Mouse (Mus musculus) kidney, adult 2 months (tissue): ENCODE data around the gene Nphs1. TPM values are rescaled to one million over a fixed set of nuclear protein-coding genes. Genes with fewer than 3 reads are reported as not detected.
A peak's percentile ranks its signal among the peaks of the same experiment; 100 is the strongest.

Experiments used
- DNase-seq: peaks from one replicate; pipeline ENCODE4 v3.0.0; 2021
- H3K27ac ChIP-seq: fragments of 200-500 bp; 2 replicates; pipeline ENCODE4 v1.5.1; 2012; ENCODE audit warnings: low read depth, low read length, control low read depth, inconsistent platforms; ENCODE audit not compliant: insufficient read depth
- H3K27me3 ChIP-seq: fragments of 200-500 bp; replicated peaks from 2 replicates; pipeline ENCODE4 v1.6.1; 2012; ENCODE audit warnings: mild to moderate bottlenecking, moderate library complexity, low read length, inconsistent platforms; ENCODE audit not compliant: control insufficient read depth, insufficient read depth
- H3K36me3 ChIP-seq: fragments of 200-500 bp; 2 replicates; pipeline ENCODE4 v1.6.1; 2012; ENCODE audit warnings: mild to moderate bottlenecking, moderate library complexity, low read length, inconsistent platforms; ENCODE audit not compliant: control insufficient read depth, insufficient read depth
- H3K4me1 ChIP-seq: fragments of 200-500 bp; 2 replicates; pipeline ENCODE4 v1.6.1; 2011; ENCODE audit warnings: low read length; ENCODE audit not compliant: control insufficient read depth, insufficient read depth
- H3K4me3 ChIP-seq: fragments of 200-500 bp; 2 replicates; pipeline ENCODE4 v1.5.1; 2011; ENCODE audit warnings: mild to moderate bottlenecking, low read depth, low read length, control low read depth; ENCODE audit not compliant: insufficient read depth
- CTCF ChIP-seq: fragments of 200-500 bp; conservative IDR thresholded peaks from 2 replicates; pipeline ENCODE4 v1.5.1; 2011; ENCODE audit warnings: low read depth, mild to moderate bottlenecking, control low read depth, low read length, moderate library complexity, mixed read lengths; ENCODE audit not compliant: insufficient read depth, insufficient read length
- POLR2A ChIP-seq: fragments of 200-500 bp; IDR thresholded peaks from one replicate; pipeline ENCODE4 v1.6.1; 2011; ENCODE audit warnings: low read depth, low read length, control low read depth
- WGBS: fragments of 180-500 bp; shearing (Covaris S2); methylation state at CpG from one replicate; pipeline ENCODE4 v1.1.7; 2018; 5-methylcytosine and 5-hydroxymethylcytosine counted together
- polyA plus RNA-seq: library from polyadenylated mRNA; depleted of rRNA; stranded (reverse); fragments of >200 nt; gene quantifications from 2 replicates; pipeline ENCODE4 v1.2.3, GENCODE M21; 2012

Gene Nphs1
- polyA plus RNA-seq, 1 experiment: 39.9 TPM

DNA sequence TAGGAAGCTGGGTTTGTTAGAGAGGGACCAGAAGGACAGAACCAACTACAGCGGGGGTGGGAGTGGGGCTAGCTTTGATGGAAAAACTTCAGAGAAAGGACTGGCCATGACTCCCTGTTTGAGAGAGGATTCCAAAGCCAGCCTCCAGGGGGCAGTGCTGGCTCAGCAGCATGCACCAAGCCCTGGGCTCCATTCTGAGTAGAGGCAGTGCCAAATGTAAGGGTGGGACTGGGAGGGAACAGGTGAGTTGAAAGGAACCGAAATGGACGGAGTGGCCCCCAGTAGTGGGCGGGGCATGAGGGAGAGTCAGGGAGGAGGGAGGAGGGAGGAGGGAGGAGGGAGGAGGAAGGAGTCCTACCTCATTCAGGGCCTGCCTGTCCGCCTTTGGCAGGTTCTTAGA is 17.4 kb upstream of the Nphs1 start:
- H3K4me1 ChIP-seq: no peaks in the 10 kb centered on the region
- H3K27ac ChIP-seq: no peak overlapping the region
- 18% methylated on average over 5 of the region's 5 CpGs for WGBS
- TF ChIP-seq CTCF (peak; percentile 76), POLR2A (no peak)
- H3K27me3 ChIP-seq: no peaks in the 10 kb centered on the region
- H3K4me3 ChIP-seq: no peak overlapping the region
- no peaks in the 10 kb centered on the region for H3K36me3 ChIP-seq
- DNase-seq: peak; percentile 35

DNA sequence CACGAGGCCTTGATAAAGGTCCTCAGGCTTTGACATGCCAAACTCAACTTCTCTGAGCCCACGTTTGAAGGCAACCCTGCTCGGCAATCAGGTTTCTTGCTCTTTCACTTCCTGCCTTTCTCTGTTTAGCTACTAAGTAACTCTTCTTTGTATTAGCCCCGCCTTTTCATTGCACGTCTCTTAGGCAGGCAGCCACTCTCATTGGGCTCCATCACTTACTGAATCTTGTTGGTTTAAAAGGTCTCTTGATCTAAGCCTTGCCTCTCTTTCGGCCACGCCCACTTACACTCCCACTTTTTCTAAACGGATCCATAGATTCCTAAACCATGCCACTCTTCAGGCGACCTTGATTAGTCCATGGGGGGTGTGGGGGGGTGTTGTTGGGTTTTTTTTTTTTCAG is 14.4 kb upstream of the Nphs1 start:
- TF ChIP-seq CTCF (no peak), POLR2A (no peak)
- DNase-seq: no peak
- H3K27ac ChIP-seq: no peak overlapping the region
- H3K4me1 ChIP-seq: no peaks in the 10 kb centered on the region
- WGBS: 27% methylated on average over 9 of the region's 9 CpGs
- no peaks in the 10 kb centered on the region for H3K27me3 ChIP-seq
- no peak overlapping the region for H3K4me3 ChIP-seq
- no peaks in the 10 kb centered on the region for H3K36me3 ChIP-seq

DNA sequence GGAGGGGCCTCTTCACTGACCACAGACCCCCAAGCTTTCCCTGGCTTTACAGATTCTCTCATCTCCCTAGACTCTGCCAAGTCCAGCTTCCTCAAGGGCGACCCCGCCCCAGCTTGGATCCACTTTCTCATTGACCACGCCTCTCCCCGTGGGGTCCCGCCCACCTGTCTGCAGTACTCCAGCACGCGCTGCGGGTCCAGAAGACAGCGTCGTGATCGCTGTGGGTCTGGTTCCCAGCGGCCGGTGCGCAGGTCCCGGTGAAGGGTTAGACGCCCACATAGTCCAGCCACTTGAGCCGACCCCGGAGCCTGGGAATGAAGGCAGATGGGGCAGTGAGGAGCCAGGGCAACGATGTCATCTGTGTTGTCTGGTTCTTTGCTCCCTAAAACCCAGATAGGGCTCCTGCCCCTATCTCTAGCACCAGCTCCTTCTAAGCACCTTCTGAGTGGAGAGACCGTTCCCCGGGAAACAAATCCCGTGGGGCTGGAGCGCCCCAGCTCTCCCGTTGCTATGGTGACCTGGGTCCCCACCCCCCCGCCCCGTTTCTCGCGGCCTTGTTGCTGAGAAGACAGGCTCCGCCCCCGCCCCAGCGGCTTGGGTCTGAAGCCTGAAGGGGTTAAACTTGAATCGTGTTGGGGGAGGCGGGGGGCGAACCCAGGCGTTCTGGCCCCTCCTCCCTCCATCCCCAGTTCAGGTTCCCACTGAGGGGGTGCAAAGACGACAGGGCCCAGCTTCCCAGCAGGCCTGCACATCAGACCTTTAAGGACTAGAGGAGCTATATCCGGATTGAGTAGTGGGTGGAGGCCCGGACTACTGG is 13.8 kb upstream of the Nphs1 start:
- H3K36me3 ChIP-seq: no peaks in the 10 kb centered on the region
- no peak for DNase-seq
- H3K4me1 ChIP-seq: no peaks in the 10 kb centered on the region
- WGBS: 2% methylated on average over 38 of the region's 38 CpGs
- no peak for TF ChIP-seq CTCF
- TF ChIP-seq POLR2A: no peak
- H3K27ac ChIP-seq: no peak overlapping the region
- H3K4me3 ChIP-seq: peak overlapping the region; percentile 47; the same call in 1 of the 2 replicates
- H3K27me3 ChIP-seq: no peaks in the 10 kb centered on the region

DNA sequence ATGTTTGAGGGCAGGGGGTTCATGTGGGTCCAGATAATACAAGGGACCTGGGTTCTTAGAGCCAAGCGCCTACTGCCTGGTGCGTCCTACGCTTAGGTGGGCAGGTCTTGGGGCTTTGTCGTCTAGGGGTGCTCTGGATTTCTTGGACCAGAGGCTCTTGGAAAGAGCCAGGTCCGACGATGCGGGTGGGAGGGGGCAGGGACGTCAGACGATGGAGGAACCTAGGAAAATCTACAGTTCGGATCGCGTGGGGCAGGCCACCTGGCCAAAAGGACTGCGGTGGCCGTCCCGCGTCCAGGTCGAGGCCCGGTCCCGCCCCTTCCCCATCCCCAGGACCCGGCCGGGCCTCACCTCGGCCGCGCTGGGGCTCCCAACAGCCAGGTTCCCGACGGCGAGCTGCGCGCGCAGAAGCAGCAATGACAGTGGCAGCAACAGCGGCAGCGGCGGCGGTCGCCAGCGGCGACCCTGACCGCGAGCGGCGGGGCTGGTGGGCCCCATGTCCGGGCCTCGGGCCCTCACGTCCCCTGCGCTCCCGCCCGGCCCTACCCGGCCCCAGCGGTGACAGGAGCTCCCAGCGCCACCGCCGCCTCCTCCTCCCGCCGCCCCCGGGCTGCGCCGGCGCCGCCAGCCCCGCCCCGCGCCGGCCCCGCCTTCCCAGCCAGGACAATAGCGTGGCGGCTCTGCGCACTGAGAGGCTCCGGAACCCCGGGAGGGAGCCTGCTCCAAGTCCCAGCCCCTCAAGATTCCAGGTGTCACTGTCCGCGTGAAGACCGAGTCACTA is 13.0 kb upstream of the Nphs1 start, which contains the start of gene Aplp1:
Gene Aplp1, minus strand, starts transcription at position 565 of the 781 bp plus-strand sequence.
- TF ChIP-seq CTCF: no peak
- TF ChIP-seq POLR2A: no peak
- H3K4me1 ChIP-seq: no peaks in the 10 kb centered on the region
- WGBS: under 1% methylated on average over 70 of the region's 72 CpGs

DNA sequence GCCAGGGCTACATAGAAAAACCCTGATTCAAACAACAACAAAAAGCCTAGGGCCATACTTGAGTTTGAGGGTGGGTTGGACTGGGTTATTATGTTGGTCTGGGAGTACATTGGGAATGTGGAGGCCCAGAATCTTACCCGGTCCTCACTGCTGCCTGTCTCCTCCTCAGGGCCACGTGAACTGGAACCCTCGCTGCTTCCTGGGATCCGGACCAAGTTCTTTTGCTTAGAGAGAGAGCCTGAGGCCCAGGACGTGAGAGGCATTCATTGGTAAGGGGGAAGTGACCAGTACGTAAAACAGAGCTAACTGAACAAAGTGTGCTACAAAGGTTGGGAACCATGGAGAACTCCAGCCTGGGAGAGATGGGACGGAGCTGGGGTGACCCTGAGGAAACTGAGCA is 7.9 kb upstream of the Nphs1 start:
- no peaks in the 10 kb centered on the region for H3K36me3 ChIP-seq
- no peak for DNase-seq
- 72% methylated on average over 7 of the region's 7 CpGs for WGBS
- no peak for TF ChIP-seq POLR2A
- TF ChIP-seq CTCF: no peak
- H3K4me3 ChIP-seq: no peak overlapping the region
- no peaks in the 10 kb centered on the region for H3K4me1 ChIP-seq
- no peaks in the 10 kb centered on the region; the same call in 1 of the 2 replicates for H3K27me3 ChIP-seq
- H3K27ac ChIP-seq: no peak overlapping the region

More for the DNA sequence above, 13.0 kb upstream of the Nphs1 start, which contains the start of gene Aplp1:
- Histone ChIP-seq H3K27me3 (no peaks in the 10 kb centered on the region), H3K36me3 (no peaks in the 10 kb centered on the region), H3K27ac (no peak within 1 kb of the TSS), H3K4me3 (peak within 1 kb of the TSS; percentile 47)
- DNase-seq: peak; percentile 65

DNA sequence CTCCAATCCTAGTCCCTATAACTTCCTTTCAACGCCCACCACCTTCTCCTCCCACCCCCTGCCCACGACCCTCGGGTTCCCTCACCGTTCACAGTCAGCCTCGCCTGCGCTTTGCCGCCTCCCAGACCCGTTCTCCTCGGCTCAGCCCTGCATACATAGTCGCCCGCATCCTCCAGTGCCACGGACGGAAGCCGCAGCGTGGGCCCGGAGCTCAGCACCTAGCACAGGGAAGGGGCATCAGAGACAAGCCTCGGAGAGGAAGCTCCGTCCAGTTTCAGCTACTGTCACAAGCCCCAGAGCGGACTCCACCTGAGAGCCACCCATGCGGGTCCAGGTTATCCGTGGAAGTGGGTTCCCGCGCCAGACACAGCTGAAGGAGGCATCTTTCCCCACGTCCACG is 4.8 kb upstream of the Nphs1 start:
- no peaks in the 10 kb centered on the region for H3K4me1 ChIP-seq
- no peak for DNase-seq
- WGBS: 13% methylated on average over 25 of the region's 25 CpGs
- H3K27ac ChIP-seq: no peak overlapping the region
- H3K4me3 ChIP-seq: no peak overlapping the region
- peaks cover 2% of the 10 kb centered on the region; the same call in 1 of the 2 replicates for H3K27me3 ChIP-seq
- no peaks in the 10 kb centered on the region for H3K36me3 ChIP-seq
- no peak for TF ChIP-seq POLR2A
- no peak for TF ChIP-seq CTCF

DNA sequence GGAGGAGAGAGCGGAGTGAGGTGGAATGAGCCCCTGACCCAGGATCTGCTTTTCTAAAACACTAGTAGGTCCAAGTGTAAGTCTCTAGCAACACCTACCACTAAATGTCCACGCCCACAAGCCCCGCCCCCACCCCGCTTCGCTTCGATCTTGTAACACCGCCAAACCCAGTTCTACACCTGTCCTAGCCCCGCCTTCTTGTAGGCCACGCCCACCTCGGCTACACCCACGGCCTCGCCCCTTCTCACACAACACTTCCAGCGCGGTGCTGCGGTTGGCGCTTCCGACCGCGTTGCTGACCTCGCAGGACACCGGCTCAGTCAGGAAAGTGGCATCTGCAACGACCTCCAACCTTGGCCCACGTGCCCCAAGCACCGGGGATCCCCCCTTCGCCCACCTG is 4.3 kb upstream of the Nphs1 start:
- 2% methylated on average over 25 of the region's 25 CpGs for WGBS
- Histone ChIP-seq H3K4me1 (no peaks in the 10 kb centered on the region), H3K27me3 (peaks cover 2% of the 10 kb centered on the region; the same call in 1 of the 2 replicates), H3K4me3 (no peak overlapping the region), H3K27ac (no peak overlapping the region), H3K36me3 (no peaks in the 10 kb centered on the region)
- DNase-seq: peak; percentile 62
- TF ChIP-seq POLR2A (no peak), CTCF (no peak)
